Mouse (Mus musculus) MEL (cell line): ENCODE results near the gene Gosr2. TPM values are rescaled to one million over a fixed set of nuclear protein-coding genes. Genes with fewer than 3 reads are reported as not detected.

Source experiments
- DNase-seq: peaks from one replicate; pipeline ENCODE4 v3.0.0; 2011; ENCODE audit warnings: low read depth, low spot score
- H3K27ac ChIP-seq: 2 replicates; pipeline ENCODE4 v1.5.1; 2012; ENCODE audit warnings: low read depth, mild to moderate bottlenecking, control low read depth, low read length, moderate library complexity; ENCODE audit not compliant: control insufficient read depth
- H3K27me3 ChIP-seq, 2 experiments: fragments of 150-350 bp in 1 of 2; sonication (generic) in 1 of 2; 2 replicates each; pipeline ENCODE4 v1.6.1; 2012; ENCODE audit warnings: low read length in 2 of 2, mild to moderate bottlenecking in 2 of 2, improper control_type of control experiment in 1 of 2, moderate library complexity in 1 of 2; ENCODE audit not compliant: insufficient read depth in 2 of 2, control insufficient read depth in 1 of 2
- H3K36me3 ChIP-seq, 2 experiments: 2 replicates each; pipeline ENCODE4 v1.6.1; 2012 to 2014; ENCODE audit warnings: low read length in 2 of 2, improper control_type of control experiment in 1 of 2, inconsistent platforms in 1 of 2, mild to moderate bottlenecking in 1 of 2; ENCODE audit not compliant: insufficient read depth in 2 of 2, control insufficient read depth in 1 of 2
- H3K4me1 ChIP-seq, 2 experiments: fragments of 150-350 bp in 1 of 2; sonication (generic) in 1 of 2; 2 replicates each; pipeline ENCODE4 v1.6.1; 2012; ENCODE audit warnings: low read length in 2 of 2, improper control_type of control experiment in 1 of 2, mild to moderate bottlenecking in 1 of 2; ENCODE audit not compliant: insufficient read depth in 2 of 2, control insufficient read depth in 1 of 2
- H3K4me3 ChIP-seq, 2 experiments: fragments of 150-350 bp in 1 of 2; sonication (generic) in 1 of 2; 2 replicates each; pipeline ENCODE4 v1.5.1; 2012; ENCODE audit warnings: low read depth in 2 of 2, low read length in 2 of 2, mild to moderate bottlenecking in 2 of 2, moderate library complexity in 2 of 2, control low read depth in 1 of 2, improper control_type of control experiment in 1 of 2; ENCODE audit not compliant: control insufficient read depth in 1 of 2, insufficient read depth in 1 of 2
- H3K79me2 ChIP-seq: 2 replicates; pipeline ENCODE4 v1.6.1; 2012; ENCODE audit warnings: mild to moderate bottlenecking, low read length, moderate library complexity; ENCODE audit not compliant: control insufficient read depth, poor library complexity, insufficient read depth
- H3K9ac ChIP-seq: 2 replicates; pipeline ENCODE4 v1.6.1; 2012; ENCODE audit warnings: low read depth, mild to moderate bottlenecking, control low read depth, low read length, moderate library complexity; ENCODE audit not compliant: control insufficient read depth, poor library complexity, severe bottlenecking
- H3K9me3 ChIP-seq: fragments of 150-350 bp; sonication (generic); replicated peaks from 2 replicates; pipeline ENCODE4 v1.6.1; 2012; ENCODE audit warnings: mild to moderate bottlenecking, low read length, improper control_type of control experiment, moderate library complexity; ENCODE audit not compliant: insufficient read depth
- CHD1 ChIP-seq: IDR thresholded peaks from 2 replicates; pipeline ENCODE4 v1.6.1; 2012; ENCODE audit warnings: low read depth, mild to moderate bottlenecking, inconsistent platforms, low read length, improper control_type of control experiment
- CHD2 ChIP-seq: IDR thresholded peaks from 2 replicates; pipeline ENCODE4 v1.6.1; 2011; ENCODE audit warnings: low read length, improper control_type of control experiment
- ELF1 ChIP-seq: IDR thresholded peaks from 2 replicates; pipeline ENCODE4 v1.6.1; 2014; ENCODE audit warnings: low read depth, mild to moderate bottlenecking, inconsistent platforms, low read length, improper control_type of control experiment, moderate library complexity
- EP300 ChIP-seq, 2 experiments: IDR thresholded peaks; 2 replicates each; pipeline ENCODE4 v1.6.1; 2011; ENCODE audit warnings: improper control_type of control experiment in 2 of 2, low read length in 2 of 2, low read depth in 1 of 2, mild to moderate bottlenecking in 1 of 2
- GABPA ChIP-seq: IDR thresholded peaks from 2 replicates; pipeline ENCODE4 v1.6.1; 2012; ENCODE audit warnings: low read depth, mild to moderate bottlenecking, inconsistent platforms, low read length, improper control_type of control experiment, moderate library complexity
- HCFC1 ChIP-seq: IDR thresholded peaks from 2 replicates; pipeline ENCODE4 v1.6.1; 2012; ENCODE audit warnings: low read depth, mild to moderate bottlenecking, inconsistent platforms, low read length, improper control_type of control experiment, moderate library complexity
- KAT2A ChIP-seq: conservative IDR thresholded peaks from 2 replicates; pipeline ENCODE4 v1.6.1; 2012; ENCODE audit warnings: low read depth, low read length, improper control_type of control experiment, inconsistent platforms
- MAZ ChIP-seq: IDR thresholded peaks from 2 replicates; pipeline ENCODE4 v1.6.1; 2012; ENCODE audit warnings: low read depth, mild to moderate bottlenecking, inconsistent platforms, low read length, improper control_type of control experiment
- MXI1 ChIP-seq: IDR thresholded peaks from 2 replicates; pipeline ENCODE4 v1.6.1; 2011; ENCODE audit warnings: mild to moderate bottlenecking, low read depth, low read length, improper control_type of control experiment
- MYB ChIP-seq: IDR thresholded peaks from 2 replicates; pipeline ENCODE4 v1.6.1; 2011; ENCODE audit warnings: mild to moderate bottlenecking, low read depth, low read length, improper control_type of control experiment
- MYC ChIP-seq: IDR thresholded peaks from 2 replicates; pipeline ENCODE4 v1.6.1; 2011; ENCODE audit warnings: low read depth, mild to moderate bottlenecking, low read length, improper control_type of control experiment, moderate library complexity
- NRF1 ChIP-seq: IDR thresholded peaks from 2 replicates; pipeline ENCODE4 v1.6.1; 2014; ENCODE audit warnings: low read depth, mild to moderate bottlenecking, inconsistent platforms, low read length, improper control_type of control experiment, moderate library complexity; ENCODE audit not compliant: poor library complexity, insufficient read depth, severe bottlenecking
- POLR2A ChIP-seq, 2 experiments: IDR thresholded peaks; 2 replicates each; pipeline ENCODE4 v1.6.1; 2011 to 2012; ENCODE audit warnings: low read length in 2 of 2, mild to moderate bottlenecking in 2 of 2, control low read depth in 1 of 2, improper control_type of control experiment in 1 of 2, low read depth in 1 of 2, moderate library complexity in 1 of 2; ENCODE audit not compliant: control insufficient read depth in 1 of 2, insufficient read depth in 1 of 2, poor library complexity in 1 of 2
- POLR2AphosphoS2 ChIP-seq: IDR thresholded peaks from 2 replicates; pipeline ENCODE4 v1.6.1; 2011; ENCODE audit warnings: low read length, improper control_type of control experiment
- RAD21 ChIP-seq: IDR thresholded peaks from 2 replicates; pipeline ENCODE4 v1.6.1; 2011; ENCODE audit warnings: mild to moderate bottlenecking, low read depth, low read length, improper control_type of control experiment
- SMC3 ChIP-seq: IDR thresholded peaks from 2 replicates; pipeline ENCODE4 v1.6.1; 2011; ENCODE audit warnings: low read depth, low read length, improper control_type of control experiment
- TAL1 ChIP-seq: IDR thresholded peaks from 2 replicates; pipeline ENCODE4 v1.6.1; 2012; ENCODE audit warnings: mild to moderate bottlenecking, inconsistent platforms, low read length, moderate library complexity, mixed read lengths
- TBP ChIP-seq: IDR thresholded peaks from 2 replicates; pipeline ENCODE4 v1.8.0; 2011; ENCODE audit warnings: low read depth, low read length, improper control_type of control experiment
- UBTF ChIP-seq: IDR thresholded peaks from 2 replicates; pipeline ENCODE4 v1.6.1; 2012; ENCODE audit warnings: low read depth, mild to moderate bottlenecking, inconsistent platforms, low read length, improper control_type of control experiment, moderate library complexity, borderline replicate concordance; ENCODE audit not compliant: insufficient read depth
- USF1 ChIP-seq: IDR thresholded peaks from 2 replicates; pipeline ENCODE4 v1.6.1; 2014; ENCODE audit warnings: low read depth, mild to moderate bottlenecking, inconsistent platforms, low read length, improper control_type of control experiment, moderate library complexity
- USF2 ChIP-seq, 2 experiments: IDR thresholded peaks; 2 replicates each; pipeline ENCODE4 v1.6.1; 2011 to 2012; ENCODE audit warnings: improper control_type of control experiment in 2 of 2, low read length in 2 of 2, borderline replicate concordance in 1 of 2, inconsistent platforms in 1 of 2, low read depth in 1 of 2, mild to moderate bottlenecking in 1 of 2; ENCODE audit not compliant: insufficient read depth in 1 of 2
- ZKSCAN1 ChIP-seq: IDR thresholded peaks from 2 replicates; pipeline ENCODE4 v1.6.1; 2012; ENCODE audit warnings: low read depth, mild to moderate bottlenecking, inconsistent platforms, low read length, improper control_type of control experiment, moderate library complexity
- ZMIZ1 ChIP-seq: IDR thresholded peaks from 2 replicates; pipeline ENCODE4 v1.6.1; 2012; ENCODE audit warnings: low read depth, mild to moderate bottlenecking, inconsistent platforms, low read length, improper control_type of control experiment, moderate library complexity
- ZNF384 ChIP-seq: IDR thresholded peaks from 2 replicates; pipeline ENCODE4 v1.6.1; 2012; ENCODE audit warnings: low read depth, mild to moderate bottlenecking, inconsistent platforms, low read length, improper control_type of control experiment
- polyA plus RNA-seq, 2 experiments: library from polyadenylated mRNA; stranded (reverse) in 1 of 2; unstranded in 1 of 2; fragments of >175 nt in 1 of 2; fragments of >200 nt in 1 of 2; gene quantifications; 2 replicates each; pipeline versions ENCODE4 v1.2.1 to v1.2.4; 2012; ENCODE audit warnings: low replicate concordance in 2 of 2, low read depth in 1 of 2; ENCODE audit not compliant: insufficient read length in 2 of 2, insufficient read depth in 1 of 2, missing spikeins in 1 of 2
- total RNA-seq: library from RNA; depleted of rRNA; stranded (reverse); fragments of 300-350 nt; gene quantifications from 2 replicates; pipeline ENCODE4 v1.2.3, GENCODE M21; 2012

Gosr2 gene
- total and polyA plus RNA-seq, 3 experiments, result 101 to 149 TPM; not detected in 1

DNA sequence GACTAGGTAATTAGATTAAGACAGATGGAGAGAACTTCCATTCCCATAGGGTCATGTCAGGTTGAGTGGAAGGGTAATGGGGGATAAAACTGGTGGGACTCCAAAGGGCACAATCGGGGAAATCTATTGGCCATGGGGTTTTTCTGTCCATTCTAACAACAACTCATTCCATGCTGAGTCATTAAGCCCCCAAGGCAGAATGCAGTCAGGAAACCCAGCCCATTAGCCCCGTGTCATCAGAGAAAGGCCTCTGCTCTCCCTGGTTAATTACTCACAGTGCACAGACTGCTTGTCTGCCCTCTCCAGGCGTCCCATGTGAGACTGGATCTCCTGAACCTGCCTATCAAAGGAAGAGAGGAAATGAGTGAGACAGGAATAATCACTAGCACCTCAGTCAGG, 8.7 kb downstream of the Gosr2 start:
- H3K36me3 ChIP-seq, result peaks cover 0 to 31% of the 10 kb centered on the region in 2 experiments; a peak in 2 of 4 replicates
- no peak overlapping the region for H3K9ac ChIP-seq
- no peak for TF ChIP-seq USF1
- TF ChIP-seq MYB, result no peak
- no peak for TF ChIP-seq TAL1
- no peak for TF ChIP-seq NRF1
- no peak for TF ChIP-seq MYC
- no peak for TF ChIP-seq SMC3
- TF ChIP-seq CHD2, result no peak
- no peak for TF ChIP-seq ZNF384
- no peak for TF ChIP-seq USF2 (IDR thresholded peaks at IDR 0.05; ENCODE audit: borderline replicate concordance in 1 of 2, insufficient read depth in 1 of 2, low read depth in 1 of 2, low read length in 2 of 2)
- TF ChIP-seq EP300 (IDR thresholded peaks at IDR 0.05; ENCODE audit: low read depth in 1 of 2, low read length in 2 of 2), result no peak
- TF ChIP-seq ZMIZ1, result no peak
- TF ChIP-seq POLR2AphosphoS2, result no peak
- no peak for TF ChIP-seq POLR2A (IDR thresholded peaks at IDR 0.05; ENCODE audit: control insufficient read depth in 1 of 2, insufficient read depth in 1 of 2, low read depth in 1 of 2, low read length in 2 of 2, poor library complexity in 1 of 2)
- TF ChIP-seq CHD1, result no peak
- TF ChIP-seq HCFC1, result no peak
- no peak for TF ChIP-seq KAT2A
- TF ChIP-seq ELF1, result no peak
- no peak for TF ChIP-seq RAD21
- no peak overlapping the region for H3K4me3 ChIP-seq
- no peak for DNase-seq
- no peak overlapping the region for H3K27ac ChIP-seq
- H3K4me1 ChIP-seq, result no peaks in the 10 kb centered on the region
- H3K9me3 ChIP-seq, result no peaks in the 10 kb centered on the region
- H3K79me2 ChIP-seq, result peaks cover 24% of the 10 kb centered on the region
- no peaks in the 10 kb centered on the region for H3K27me3 ChIP-seq

DNA sequence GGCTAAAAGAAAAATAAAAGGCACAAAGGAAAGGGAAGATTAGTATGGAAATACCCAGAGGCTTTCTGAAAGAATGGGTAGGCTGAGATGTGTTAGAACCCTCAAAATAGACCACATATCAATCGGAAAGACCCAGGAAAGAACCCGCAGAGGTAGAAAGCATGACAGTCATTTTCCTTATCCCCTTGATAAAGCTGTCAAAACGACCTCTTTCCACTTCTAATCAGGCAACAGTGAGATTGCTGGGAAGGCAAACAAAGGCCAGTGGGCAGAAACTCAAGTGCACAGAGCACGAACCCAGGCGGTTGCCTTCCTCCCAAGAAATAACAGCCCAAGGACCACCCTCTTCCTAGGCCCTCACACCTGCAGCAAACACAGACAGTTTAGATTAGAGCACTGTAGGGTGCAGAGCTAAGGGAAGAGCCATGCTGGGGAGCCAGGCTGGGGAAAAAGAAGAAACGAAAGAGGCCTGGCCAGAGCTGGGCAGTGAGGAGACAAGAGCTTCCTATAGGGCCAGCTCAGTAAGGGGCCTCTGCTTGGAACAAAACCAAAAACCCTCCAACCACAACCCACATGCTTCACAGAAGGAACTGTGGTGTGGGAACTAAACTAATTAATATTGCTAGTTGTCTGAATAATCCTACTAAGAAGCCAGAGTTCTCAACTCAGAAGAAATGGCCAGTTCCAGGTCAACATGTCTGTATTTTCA, 9.3 kb downstream of the Gosr2 start:
- no peak for DNase-seq
- H3K9ac ChIP-seq, result no peak overlapping the region
- H3K27me3 ChIP-seq, result no peaks in the 10 kb centered on the region
- H3K4me3 ChIP-seq, result no peak overlapping the region
- TF ChIP-seq ZNF384 (no peak), ELF1 (no peak), UBTF (no peak), USF1 (no peak), EP300 (IDR thresholded peaks at IDR 0.05; ENCODE audit: low read depth in 1 of 2, low read length in 2 of 2) (no peak), ZKSCAN1 (no peak), GABPA (no peak), MXI1 (no peak), TBP (no peak), MAZ (no peak), CHD2 (no peak)
- TF ChIP-seq, all 39 proteins: peak for 0
- Histone ChIP-seq H3K27ac (no peak overlapping the region), H3K79me2 (peaks cover 24% of the 10 kb centered on the region), H3K36me3 (peaks cover 0 to 30% of the 10 kb centered on the region in 2 experiments; a peak in 2 of 4 replicates), H3K9me3 (no peaks in the 10 kb centered on the region), H3K4me1 (no peaks in the 10 kb centered on the region)
